Mouse (Mus musculus) midbrain, embryonic 11.5 days (tissue): ENCODE measurements around the gene Usp43. TPM values are rescaled to one million over a fixed set of nuclear protein-coding genes. Genes with fewer than 3 reads are reported as not detected.

Source experiments
- ATAC-seq: fragments of 200-750 bp; cut with Nextera tagmentation; 2 replicates; pipeline ENCODE4 v1.8.0; 2017; ENCODE audit warnings: moderate TSS enrichment, moderate library complexity; ENCODE audit not compliant: low FRiP score
- DNase-seq: peaks from one replicate; pipeline ENCODE4 v3.0.0; 2015; ENCODE audit warnings: low spot score; ENCODE audit errors: missing footprints
- H3K27ac ChIP-seq: fragments of 300-500 bp; sonication (generic); 2 replicates; pipeline ENCODE4 v1.5.1; 2014; ENCODE audit warnings: low read depth, low read length
- H3K27me3 ChIP-seq: fragments of 300-500 bp; sonication (generic); 2 replicates; pipeline ENCODE4 v1.6.1; 2014; ENCODE audit warnings: mild to moderate bottlenecking, low read length, moderate library complexity, mixed read lengths; ENCODE audit not compliant: control insufficient read depth, insufficient read depth
- H3K36me3 ChIP-seq: fragments of 300-500 bp; sonication (generic); 2 replicates; pipeline ENCODE4 v1.6.1; 2014; ENCODE audit warnings: mild to moderate bottlenecking, low read length, moderate library complexity, mixed read lengths; ENCODE audit not compliant: control insufficient read depth, insufficient read depth
- H3K4me1 ChIP-seq: fragments of 300-500 bp; sonication (generic); 2 replicates; pipeline ENCODE4 v1.6.1; 2014; ENCODE audit warnings: low read length; ENCODE audit not compliant: control insufficient read depth, insufficient read depth
- H3K4me2 ChIP-seq: fragments of 300-500 bp; sonication (generic); 2 replicates; pipeline ENCODE4 v1.6.1; 2014; ENCODE audit warnings: mild to moderate bottlenecking, moderate library complexity
- H3K4me3 ChIP-seq: fragments of 300-500 bp; sonication (generic); 2 replicates; pipeline ENCODE4 v1.5.1; 2014; ENCODE audit warnings: low read depth, low read length
- H3K9ac ChIP-seq: fragments of 300-500 bp; sonication (generic); 2 replicates; pipeline ENCODE4 v1.6.1; 2014; ENCODE audit warnings: low read length
- H3K9me3 ChIP-seq: fragments of 300-500 bp; sonication (generic); 2 replicates; pipeline ENCODE4 v1.6.1; 2016; ENCODE audit warnings: low read length; ENCODE audit not compliant: control insufficient read depth
- WGBS: fragments of 180-500 bp; shearing (Covaris S2); extraction: QIAGEN DNeasy Blood & Tissue Kit; methylation state at CpG from one replicate; pipeline ENCODE4 v1.1.7; 2014; 5-methylcytosine and 5-hydroxymethylcytosine counted together
- polyA plus RNA-seq: library from polyadenylated mRNA; unstranded; fragments of >200 nt; fragmentation: Nextera tagmentation; extraction: Ambion mirVana; gene quantifications from 2 replicates; pipeline ENCODE4 v1.2.1, GENCODE M21; 2014

The Usp43 gene
- polyA plus RNA-seq, 1 experiment from 2014 or later = 0.51 TPM

DNA sequence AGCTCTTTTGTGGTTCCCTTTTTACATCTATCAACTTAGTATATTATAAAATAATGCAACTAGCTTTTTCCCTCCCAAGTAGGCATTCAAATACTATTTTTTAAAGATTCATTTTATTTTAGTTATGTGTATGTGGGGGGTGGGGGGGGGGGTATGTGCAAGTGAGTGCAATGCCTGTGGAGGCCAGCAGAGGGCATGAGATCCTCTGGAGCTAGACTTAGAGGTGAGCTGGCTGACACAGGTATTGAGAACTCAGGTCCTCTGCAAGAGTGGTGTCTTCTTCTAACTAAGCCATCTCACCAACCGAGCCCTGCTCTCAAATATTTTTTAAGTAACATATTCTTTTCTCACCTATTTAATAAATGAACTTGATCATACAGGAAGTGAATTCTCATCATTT is 116.4 kb downstream of the Usp43 start:
- H3K9ac ChIP-seq = no peak overlapping the region
- H3K4me3 ChIP-seq = no peak overlapping the region
- no peak for ATAC-seq
- no peak overlapping the region for H3K27ac ChIP-seq
- H3K36me3 ChIP-seq = no peaks in the 10 kb centered on the region
- no peaks in the 10 kb centered on the region for H3K9me3 ChIP-seq
- WGBS = 89% methylated on average over 1 of the region's 1 CpGs
- H3K27me3 ChIP-seq = no peaks in the 10 kb centered on the region
- no peak overlapping the region for H3K4me2 ChIP-seq
- no peaks in the 10 kb centered on the region for H3K4me1 ChIP-seq
- no peak for DNase-seq

Other genes with a start within 250 kb of the Usp43 start
- not detected in 2 replicates for gene Rcvrn, start 226.8 kb downstream of the Usp43 start, polyA plus RNA-seq
- gene Glp2r, start 151.0 kb downstream of the Usp43 start, polyA plus RNA-seq = not detected in 2 replicates
- not detected in 2 replicates for gene Gsg1l2, start 147.5 kb downstream of the Usp43 start, polyA plus RNA-seq
- gene Dhrs7c, start 124.0 kb downstream of the Usp43 start, polyA plus RNA-seq = not detected in 2 replicates
- gene Cfap52, start 43.5 kb upstream of the Usp43 start, polyA plus RNA-seq = 0.25 and 0.46 TPM in 2 replicates
- 55.3 and 60.7 TPM in 2 replicates for gene Stx8, start 44.0 kb upstream of the Usp43 start, polyA plus RNA-seq